Mouse (Mus musculus) forebrain, embryonic 10.5 days (tissue): Measurements from ENCODE around the gene Atg4a-ps. TPM values are rescaled to one million over a fixed set of nuclear protein-coding genes. Genes with fewer than 3 reads are reported as not detected.
"Not testable (repeated sequence)": the region's sequence is repeated elsewhere in the genome, so short reads cannot be mapped to it uniquely, and the experiment has no call there.

Experiments
- DNase-seq: peaks from one replicate; pipeline ENCODE4 v3.0.0-alpha.2; 2017; ENCODE audit warnings: low spot score; ENCODE audit errors: extremely low spot score
- H3K27ac ChIP-seq: fragments of 300-500 bp; sonication (generic); 2 replicates; pipeline ENCODE4 v1.5.1; 2016; ENCODE audit warnings: mild to moderate bottlenecking
- H3K27me3 ChIP-seq: fragments of 300-500 bp; sonication (generic); 2 replicates; pipeline ENCODE4 v1.6.1; 2016; ENCODE audit warnings: mild to moderate bottlenecking; ENCODE audit not compliant: poor library complexity, severe bottlenecking
- H3K36me3 ChIP-seq: fragments of 300-500 bp; sonication (generic); replicated peaks from 2 replicates; pipeline ENCODE4 v1.6.1; 2016; ENCODE audit warnings: mild to moderate bottlenecking, moderate library complexity
- H3K4me1 ChIP-seq: fragments of 300-500 bp; sonication (generic); 2 replicates; pipeline ENCODE4 v1.6.1; 2016
- H3K4me3 ChIP-seq: fragments of 300-500 bp; sonication (generic); 2 replicates; pipeline ENCODE4 v1.5.1; 2016; ENCODE audit warnings: mild to moderate bottlenecking, moderate library complexity
- H3K9me3 ChIP-seq: fragments of 300-500 bp; sonication (generic); 2 replicates; pipeline ENCODE4 v1.6.1; 2016; ENCODE audit warnings: mild to moderate bottlenecking, moderate library complexity
- WGBS: fragments of 180-500 bp; shearing (Covaris S2); methylation state at CpG from one replicate; pipeline ENCODE4 v1.1.7; 2016; 5-methylcytosine and 5-hydroxymethylcytosine counted together
- polyA plus RNA-seq: library from polyadenylated mRNA; unstranded; fragments of >200 nt; fragmentation: Nextera tagmentation; extraction: Ambion mirVana; gene quantifications from 2 replicates; pipeline ENCODE4 v1.2.1, GENCODE M21; 2016

The Atg4a-ps gene
- polyA plus RNA-seq: 0.09 and 0.20 TPM in 2 replicates

- H3K27me3 ChIP-seq, H3K9me3 ChIP-seq, H3K36me3 ChIP-seq, DNase-seq, H3K4me3 ChIP-seq, H3K27ac ChIP-seq: not testable (repeated sequence)
- H3K4me1 ChIP-seq: peaks cover 12% of the 10 kb centered on the region
- 90% methylated on average over 2 of the region's 2 CpGs for WGBS
Measured at GRCm38 (mm10) chr3:103645968-103646367, at the start of gene Atg4a-ps. Gene Atg4a-ps, minus strand, starts transcription at chr3:103646068.

- H3K4me3 ChIP-seq: no peak overlapping the region
- 74% methylated on average over 3 of the region's 3 CpGs for WGBS
- no peak for DNase-seq
Measured at GRCm38 (mm10) chr3:103695556-103695955, 49.7 kb upstream of the Atg4a-ps start.

GRCm38 (mm10) chr3:103690506-103690905 is 44.6 kb upstream of the Atg4a-ps start:
- Histone ChIP-seq H3K9me3 (no peaks in the 10 kb centered on the region), H3K4me1 (no peaks in the 10 kb centered on the region), H3K27ac (no peak overlapping the region), H3K36me3 (no peaks in the 10 kb centered on the region), H3K4me3 (no peak overlapping the region), H3K27me3 (no peaks in the 10 kb centered on the region)
- WGBS: 83% methylated on average over 3 of the region's 3 CpGs
- no peak for DNase-seq

More at GRCm38 (mm10) chr3:103695556-103695955, 49.7 kb upstream of the Atg4a-ps start:
- H3K27ac ChIP-seq: no peak overlapping the region
- H3K27me3 ChIP-seq: no peaks in the 10 kb centered on the region
- no peaks in the 10 kb centered on the region for H3K9me3 ChIP-seq
- no peaks in the 10 kb centered on the region for H3K4me1 ChIP-seq
- no peaks in the 10 kb centered on the region for H3K36me3 ChIP-seq

GRCm38 (mm10) chr3:103689043-103689442 is 43.2 kb upstream of the Atg4a-ps start:
- DNase-seq: no peak
- H3K27ac ChIP-seq: no peak overlapping the region
- 59% methylated on average over 1 of the region's 1 CpGs for WGBS
- peaks cover 11% of the 10 kb centered on the region for H3K27me3 ChIP-seq
- H3K4me1 ChIP-seq: peaks cover 1% of the 10 kb centered on the region
- H3K4me3 ChIP-seq: no peak overlapping the region
- H3K36me3 ChIP-seq: no peaks in the 10 kb centered on the region
- H3K9me3 ChIP-seq: no peaks in the 10 kb centered on the region

- peaks cover 41% of the 10 kb centered on the region for H3K27me3 ChIP-seq
- peak overlapping the region; percentile 32; the same call in 1 of the 2 replicates for H3K4me3 ChIP-seq
- DNase-seq: no peak
- 32% methylated on average over 5 of the region's 5 CpGs for WGBS
- peaks cover 23% of the 10 kb centered on the region for H3K4me1 ChIP-seq
- no peaks in the 10 kb centered on the region for H3K36me3 ChIP-seq
- H3K27ac ChIP-seq: no peak overlapping the region
- no peaks in the 10 kb centered on the region; the same call in 1 of the 2 replicates for H3K9me3 ChIP-seq
Measured at GRCm38 (mm10) chr3:103683966-103684319, 38.1 kb upstream of the Atg4a-ps start.

DNA sequence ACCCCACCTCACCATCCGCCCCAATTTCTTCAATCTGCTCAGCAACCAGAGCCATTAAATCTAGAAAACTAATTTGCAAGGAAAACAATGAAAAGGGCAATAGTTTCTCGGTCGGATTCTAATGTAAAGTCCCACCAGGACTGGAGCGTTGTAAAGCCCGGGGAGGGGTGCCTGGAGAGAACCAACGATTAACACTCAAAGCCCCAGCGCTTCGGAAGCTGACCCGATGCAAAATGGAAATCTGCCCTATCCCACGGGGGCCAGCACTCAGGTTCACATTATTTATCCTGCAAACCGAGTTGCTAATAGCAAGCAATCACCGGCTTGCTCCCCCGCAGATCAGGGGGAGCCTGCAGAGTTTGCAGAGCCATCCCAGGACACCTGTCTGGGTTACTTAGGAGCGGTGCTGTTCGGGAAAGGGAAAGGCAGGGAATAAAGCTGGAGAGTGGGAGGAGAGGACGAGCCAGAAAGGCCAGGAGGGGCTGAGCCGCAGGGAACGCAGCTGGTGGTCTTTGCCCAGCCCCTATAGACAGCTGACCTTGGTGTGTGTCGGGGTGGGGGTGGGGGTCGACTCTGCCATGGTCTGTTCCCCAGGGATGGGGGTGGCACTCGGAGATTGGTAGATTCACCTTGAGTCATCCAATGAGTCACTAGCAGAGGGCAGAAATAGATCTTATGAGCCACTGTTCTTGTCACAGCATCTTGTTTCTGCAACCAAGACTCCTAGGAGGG is 37.5 kb upstream of the Atg4a-ps start:
- H3K4me1 ChIP-seq: peaks cover 28% of the 10 kb centered on the region
- WGBS: 2% methylated on average over 21 of the region's 21 CpGs
- peak overlapping the region; percentile 37; the same call in 1 of the 2 replicates for H3K27ac ChIP-seq
- H3K36me3 ChIP-seq: no peaks in the 10 kb centered on the region
- no peak for DNase-seq
- H3K4me3 ChIP-seq: peak overlapping the region; percentile 32
- H3K27me3 ChIP-seq: peaks cover 41% of the 10 kb centered on the region
- H3K9me3 ChIP-seq: no peaks in the 10 kb centered on the region; the same call in 1 of the 2 replicates

- no peak overlapping the region for H3K27ac ChIP-seq
- 58% methylated on average over 4 of the region's 4 CpGs for WGBS
- peaks cover 41% of the 10 kb centered on the region for H3K27me3 ChIP-seq
- H3K9me3 ChIP-seq: no peaks in the 10 kb centered on the region; the same call in 1 of the 2 replicates
- no peaks in the 10 kb centered on the region for H3K36me3 ChIP-seq
- peaks cover 28% of the 10 kb centered on the region for H3K4me1 ChIP-seq
- H3K4me3 ChIP-seq: no peak overlapping the region
- DNase-seq: no peak
Measured at GRCm38 (mm10) chr3:103682473-103682872, 36.6 kb upstream of the Atg4a-ps start.

- WGBS: 19% methylated on average over 6 of the region's 6 CpGs
- DNase-seq: no peak
- no peaks in the 10 kb centered on the region for H3K36me3 ChIP-seq
Measured at GRCm38 (mm10) chr3:103678811-103679210, 32.9 kb upstream of the Atg4a-ps start.

DNA sequence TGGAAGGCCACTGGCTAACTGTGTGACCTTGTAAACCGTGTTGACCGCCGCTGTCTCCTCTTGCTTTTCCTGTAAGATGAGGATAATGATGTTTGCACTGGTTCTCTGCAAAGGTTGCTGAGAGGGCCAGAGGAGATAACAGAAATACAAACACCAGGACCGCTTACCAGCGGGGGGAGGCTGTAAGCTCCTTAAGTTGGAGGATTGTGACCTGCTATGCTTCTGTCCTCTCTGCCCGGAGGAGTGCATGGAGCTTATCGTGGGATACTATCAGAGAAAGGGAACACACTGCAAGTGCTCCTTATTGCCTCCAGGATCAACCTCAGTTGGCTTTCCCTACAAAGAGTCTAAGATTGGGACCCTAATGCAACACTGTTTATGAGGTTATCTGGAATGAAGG is 26.8 kb upstream of the Atg4a-ps start:
- 0 out of 2 replicates have a peak, but pooled peaks cover 6% of the 10 kb centered on the region for H3K4me1 ChIP-seq
- no peak overlapping the region for H3K4me3 ChIP-seq
- DNase-seq: no peak
- no peak overlapping the region for H3K27ac ChIP-seq
- 0 out of 2 replicates have a peak, but pooled peaks cover 2% of the 10 kb centered on the region for H3K9me3 ChIP-seq
- H3K27me3 ChIP-seq: no peaks in the 10 kb centered on the region; the same call in 1 of the 2 replicates
- WGBS: 33% methylated on average over 7 of the region's 7 CpGs
- no peaks in the 10 kb centered on the region for H3K36me3 ChIP-seq

More at GRCm38 (mm10) chr3:103678811-103679210, 32.9 kb upstream of the Atg4a-ps start:
- H3K27ac ChIP-seq: no peak overlapping the region
- H3K27me3 ChIP-seq: peaks cover 27% of the 10 kb centered on the region
- no peaks in the 10 kb centered on the region; the same call in 1 of the 2 replicates for H3K9me3 ChIP-seq
- peaks cover 24% of the 10 kb centered on the region for H3K4me1 ChIP-seq
- no peak overlapping the region for H3K4me3 ChIP-seq

DNA sequence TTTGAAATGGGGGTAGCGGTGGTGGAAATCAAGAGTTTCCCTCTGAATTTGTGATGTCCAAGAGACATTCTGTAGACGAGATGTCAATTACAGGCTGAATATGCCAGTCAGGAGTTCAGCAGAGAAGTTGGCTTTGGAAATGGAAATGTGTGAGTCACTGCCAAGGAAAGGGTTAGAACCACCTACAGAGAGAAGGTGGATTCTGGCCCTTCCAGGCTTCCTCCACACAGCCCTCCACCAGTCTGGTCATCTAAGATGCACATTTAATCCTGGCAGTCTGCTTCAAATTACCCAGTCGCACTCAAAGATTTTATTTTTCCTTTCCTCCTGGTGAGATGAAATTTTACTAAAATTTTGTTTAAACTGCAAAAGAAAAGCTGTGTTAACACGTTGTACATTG is 26.2 kb upstream of the Atg4a-ps start:
- Histone ChIP-seq H3K36me3 (no peaks in the 10 kb centered on the region), H3K27ac (no peak overlapping the region), H3K27me3 (no peaks in the 10 kb centered on the region; the same call in 1 of the 2 replicates), H3K9me3 (0 out of 2 replicates have a peak, but pooled peaks cover 2% of the 10 kb centered on the region), H3K4me3 (no peak overlapping the region), H3K4me1 (0 out of 2 replicates have a peak, but pooled peaks cover 6% of the 10 kb centered on the region)
- WGBS: 81% methylated on average over 4 of the region's 4 CpGs
- no peak for DNase-seq

DNA sequence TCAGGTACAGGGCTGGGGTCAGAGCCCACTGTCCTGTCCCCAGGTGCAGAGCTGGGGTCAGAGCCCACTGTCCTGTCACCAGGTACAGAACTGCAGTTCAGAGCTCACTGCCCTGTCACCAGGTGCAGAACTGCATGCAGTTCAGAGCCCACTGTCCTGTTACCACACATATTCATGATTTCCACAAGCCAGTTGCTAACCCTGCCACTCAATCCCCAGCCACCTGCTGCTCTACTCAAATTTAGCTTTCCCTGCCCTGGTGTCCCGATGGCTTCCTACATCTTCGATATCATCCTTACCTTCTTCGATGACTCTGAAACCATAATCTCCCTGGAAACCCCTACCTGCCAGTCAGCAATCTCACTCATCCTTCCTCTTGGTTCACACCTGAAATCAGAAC is 17.5 kb upstream of the Atg4a-ps start:
- Histone ChIP-seq H3K27ac (no peak overlapping the region), H3K36me3 (no peaks in the 10 kb centered on the region), H3K9me3 (no peaks in the 10 kb centered on the region), H3K27me3 (no peaks in the 10 kb centered on the region), H3K4me3 (no peak overlapping the region), H3K4me1 (no peaks in the 10 kb centered on the region)
- DNase-seq: no peak
- WGBS: 93% methylated on average over 3 of the region's 3 CpGs

DNA sequence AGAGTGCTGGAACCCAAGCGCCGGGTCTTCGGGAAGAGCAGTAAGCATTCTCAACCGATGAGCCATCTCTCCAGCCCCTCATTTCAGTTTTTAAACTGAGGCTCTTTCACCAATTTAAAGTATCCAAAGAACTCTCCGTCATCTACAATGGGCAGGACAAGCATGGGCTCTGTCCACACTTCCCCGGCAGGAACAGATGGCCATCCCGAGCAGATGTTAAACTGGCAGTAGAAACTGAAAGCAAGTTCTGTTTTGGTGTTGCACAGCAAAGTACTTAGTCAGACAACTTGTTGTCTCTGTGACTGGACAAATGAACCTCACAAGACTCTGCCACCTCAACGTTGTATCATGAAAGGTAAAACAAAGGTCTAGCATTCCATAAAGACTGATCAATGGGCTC is 15.8 kb upstream of the Atg4a-ps start:
- H3K27ac ChIP-seq: no peak overlapping the region

DNA sequence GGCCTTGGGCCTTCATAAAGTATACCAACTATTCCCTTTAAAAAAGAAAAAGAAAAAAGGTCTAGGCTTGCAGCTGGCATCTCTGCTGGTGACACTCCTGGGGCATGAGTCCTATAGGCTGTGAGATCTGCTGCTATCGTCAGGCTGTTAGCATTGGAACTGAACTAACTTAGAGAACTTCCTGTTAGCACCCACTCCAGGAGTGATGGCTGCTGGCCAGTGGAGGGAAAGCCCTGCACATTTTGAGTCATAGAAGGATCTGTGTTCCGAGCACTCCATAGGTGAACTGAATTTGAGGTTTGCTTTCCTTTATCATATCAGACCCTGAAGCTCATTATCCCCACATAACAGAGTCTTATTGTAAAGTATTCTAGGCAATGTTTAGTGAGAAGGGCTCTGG is 14.1 kb upstream of the Atg4a-ps start:
- 91% methylated on average over 2 of the region's 2 CpGs for WGBS
- DNase-seq: no peak

More for the DNA sequence above, 15.8 kb upstream of the Atg4a-ps start:
- Histone ChIP-seq H3K9me3 (no peaks in the 10 kb centered on the region), H3K4me1 (no peaks in the 10 kb centered on the region), H3K36me3 (no peaks in the 10 kb centered on the region), H3K27me3 (no peaks in the 10 kb centered on the region), H3K4me3 (no peak overlapping the region)
- WGBS: 93% methylated on average over 8 of the region's 8 CpGs
- DNase-seq: no peak

More for the DNA sequence above, 14.1 kb upstream of the Atg4a-ps start:
- H3K27ac ChIP-seq: no peak overlapping the region
- H3K4me3 ChIP-seq: no peak overlapping the region
- H3K27me3 ChIP-seq: no peaks in the 10 kb centered on the region
- no peaks in the 10 kb centered on the region for H3K4me1 ChIP-seq
- H3K9me3 ChIP-seq: no peaks in the 10 kb centered on the region
- H3K36me3 ChIP-seq: no peaks in the 10 kb centered on the region
